Mouse (Mus musculus): Measurements from ENCODE around the gene Pak3. TPM values are rescaled to one million over a fixed set of nuclear protein-coding genes. Genes with fewer than 3 reads are reported as not detected.
"Not testable (repeated sequence)": the region's sequence is repeated elsewhere in the genome, so short reads cannot be mapped to it uniquely, and the experiment has no call there.

Gene Pak3
- polyA plus RNA-seq (2015; fragmentation: Nextera tagmentation; extraction: Ambion mirVana), result 20.4 and 22.2 TPM in 2 replicates

GRCm38 (mm10) chrX:143518168-143518901, at the start of gene Pak3:
TSS of gene Pak3 (plus strand) at chrX:143518591.
- H3K27ac ChIP-seq, result no peak within 1 kb of the TSS
- 9% methylated on average over 23 of the region's 23 CpGs for WGBS
- peaks cover 15% of the 10 kb centered on the region; the same call in 1 of the 2 replicates for H3K27me3 ChIP-seq

DNA sequence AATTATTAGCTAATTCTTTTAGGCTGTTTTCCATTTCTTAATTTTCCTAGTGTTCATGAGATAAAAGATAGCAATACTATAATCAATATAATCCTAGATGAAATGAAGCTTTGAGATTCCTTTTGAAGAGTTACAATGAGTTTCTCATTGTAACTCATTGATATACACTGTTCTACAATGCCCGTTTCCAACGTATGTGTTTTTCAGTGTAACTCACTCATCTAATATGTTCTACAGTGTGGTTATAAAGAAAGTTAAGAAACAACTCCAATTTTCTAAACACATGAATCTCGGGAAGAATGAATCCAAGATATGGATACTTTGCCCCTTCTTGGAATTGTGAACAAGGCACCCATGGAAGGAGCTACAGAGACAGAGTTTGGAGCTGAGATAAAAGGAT, 35.5 kb upstream of the Pak3 start:
- Histone ChIP-seq H3K4me3 (no peak overlapping the region), H3K4me2 (replicated peaks) (no peak overlapping the region), H3K4me1 (no peaks in the 10 kb centered on the region), H3K36me3 (no peaks in the 10 kb centered on the region), H3K9ac (no peak overlapping the region), H3K27ac (no peak overlapping the region), H3K9me3 (0 out of 2 replicates have a peak, but pooled peaks cover 3% of the 10 kb centered on the region), H3K27me3 (peaks cover 8% of the 10 kb centered on the region; the same call in 1 of the 2 replicates)
- 76% methylated on average over 3 of the region's 3 CpGs for WGBS
- peak; percentile 100 for ATAC-seq (ENCODE audit: low FRiP score, low read depth)

More at GRCm38 (mm10) chrX:143518168-143518901, at the start of gene Pak3:
- Histone ChIP-seq H3K36me3 (no peaks in the 10 kb centered on the region), H3K4me3 (peak within 1 kb of the TSS; percentile 45), H3K9ac (peak within 1 kb of the TSS; percentile 65), H3K9me3 (no peaks in the 10 kb centered on the region), H3K4me1 (no peaks in the 10 kb centered on the region), H3K4me2 (replicated peaks) (peak within 1 kb of the TSS; percentile 63)
- no peak for ATAC-seq (ENCODE audit: low FRiP score, low read depth)

- Histone ChIP-seq H3K9ac (no peak overlapping the region), H3K4me3 (no peak overlapping the region)
These were observed 17.2 kb upstream of the Pak3 start for GRCm38 (mm10) chrX:143501053-143501695.

GRCm38 (mm10) chrX:143501776-143502365, 16.5 kb upstream of the Pak3 start:
- Histone ChIP-seq H3K4me2 (replicated peaks) (no peak overlapping the region), H3K4me1 (no peaks in the 10 kb centered on the region), H3K27me3 (peaks cover 12% of the 10 kb centered on the region; the same call in 1 of the 2 replicates), H3K9me3 (no peaks in the 10 kb centered on the region), H3K4me3 (no peak overlapping the region), H3K9ac (no peak overlapping the region), H3K27ac (no peak overlapping the region), H3K36me3 (no peaks in the 10 kb centered on the region)
- 53% methylated on average over 5 of the region's 5 CpGs for WGBS
- ATAC-seq (ENCODE audit: low FRiP score, low read depth), result no peak

More at GRCm38 (mm10) chrX:143501053-143501695, 17.2 kb upstream of the Pak3 start:
- H3K36me3 ChIP-seq, result no peaks in the 10 kb centered on the region
- no peaks in the 10 kb centered on the region for H3K4me1 ChIP-seq
- H3K27me3 ChIP-seq, result peaks cover 12% of the 10 kb centered on the region; the same call in 1 of the 2 replicates
- ATAC-seq (ENCODE audit: low FRiP score, low read depth), result no peak
- WGBS, result 56% methylated on average over 4 of the region's 4 CpGs
- H3K27ac ChIP-seq, result no peak overlapping the region
- H3K9me3 ChIP-seq, result no peaks in the 10 kb centered on the region
- H3K4me2 ChIP-seq (replicated peaks), result no peak overlapping the region

DNA sequence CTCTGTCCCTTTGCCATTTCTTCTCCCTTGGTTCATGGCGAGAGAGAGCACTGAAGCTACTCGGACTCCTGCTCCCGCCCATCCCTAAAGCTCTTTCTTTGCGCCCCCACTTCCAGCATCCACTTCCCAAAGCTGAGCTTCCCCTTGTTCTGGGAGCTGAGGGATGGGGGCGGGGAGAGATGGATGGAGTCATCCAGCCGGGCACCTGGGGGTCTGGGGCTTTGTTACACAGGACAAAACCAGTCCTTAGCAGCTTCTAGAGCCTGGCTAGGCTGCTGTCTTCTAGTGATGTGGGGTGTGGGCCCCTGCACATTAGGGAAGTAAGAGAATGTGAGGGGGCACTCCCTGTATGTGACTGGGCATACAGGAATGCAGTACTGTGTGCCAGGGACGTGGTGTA, 526 bp downstream of the Pak3 start:
- 16% methylated on average over 5 of the region's 7 CpGs for WGBS
- H3K36me3 ChIP-seq, result no peaks in the 10 kb centered on the region
- peak overlapping the region; percentile 65 for H3K9ac ChIP-seq
- H3K9me3 ChIP-seq, result no peaks in the 10 kb centered on the region
- H3K4me3 ChIP-seq, result peak overlapping the region; percentile 45
- H3K27me3 ChIP-seq, result peaks cover 20% of the 10 kb centered on the region; the same call in 1 of the 2 replicates
- no peak overlapping the region for H3K27ac ChIP-seq
- H3K4me1 ChIP-seq, result no peaks in the 10 kb centered on the region
- ATAC-seq (ENCODE audit: low FRiP score, low read depth), result no peak
- H3K4me2 ChIP-seq (replicated peaks), result peak overlapping the region; percentile 63

DNA sequence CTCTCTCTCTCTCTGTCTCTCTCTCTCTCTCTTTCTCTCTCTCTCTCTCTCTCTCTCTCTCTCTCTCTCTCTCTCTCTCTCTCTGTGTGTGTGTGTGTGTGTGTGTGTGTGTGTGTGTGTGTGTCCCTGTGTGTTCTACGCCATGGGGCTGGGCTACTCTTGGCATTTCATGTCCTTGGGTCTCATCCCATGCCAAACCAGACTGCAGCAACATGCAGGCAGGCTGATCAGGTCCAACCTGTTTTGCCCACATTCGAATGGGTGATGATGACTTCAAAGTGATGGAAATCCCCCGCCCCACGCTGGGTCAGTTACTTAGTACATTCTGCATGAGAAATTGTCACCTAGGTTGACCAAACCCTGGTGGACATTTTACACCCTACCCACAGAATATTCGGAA, 1.1 kb downstream of the Pak3 start:
- WGBS, result 71% methylated on average over 5 of the region's 5 CpGs
- H3K9ac ChIP-seq; H3K9me3 ChIP-seq; H3K4me3 ChIP-seq; H3K4me2 ChIP-seq (replicated peaks); H3K4me1 ChIP-seq; ATAC-seq (ENCODE audit: low FRiP score, low read depth); H3K36me3 ChIP-seq; H3K27ac ChIP-seq: not testable (repeated sequence)
- peaks cover 21% of the 10 kb centered on the region; the same call in 1 of the 2 replicates for H3K27me3 ChIP-seq

GRCm38 (mm10) chrX:143520195-143520594, 1.8 kb downstream of the Pak3 start:
- H3K27ac ChIP-seq, result no peak overlapping the region
- peaks cover 21% of the 10 kb centered on the region; the same call in 1 of the 2 replicates for H3K27me3 ChIP-seq
- H3K36me3 ChIP-seq, result no peaks in the 10 kb centered on the region
- WGBS, result 57% methylated on average over 1 of the region's 1 CpGs
- H3K4me3 ChIP-seq, result no peak overlapping the region
- H3K9me3 ChIP-seq, result no peaks in the 10 kb centered on the region
- H3K9ac ChIP-seq, result no peak overlapping the region
- H3K4me2 ChIP-seq (replicated peaks), result no peak overlapping the region
- no peak for ATAC-seq (ENCODE audit: low FRiP score, low read depth)
- H3K4me1 ChIP-seq, result no peaks in the 10 kb centered on the region

DNA sequence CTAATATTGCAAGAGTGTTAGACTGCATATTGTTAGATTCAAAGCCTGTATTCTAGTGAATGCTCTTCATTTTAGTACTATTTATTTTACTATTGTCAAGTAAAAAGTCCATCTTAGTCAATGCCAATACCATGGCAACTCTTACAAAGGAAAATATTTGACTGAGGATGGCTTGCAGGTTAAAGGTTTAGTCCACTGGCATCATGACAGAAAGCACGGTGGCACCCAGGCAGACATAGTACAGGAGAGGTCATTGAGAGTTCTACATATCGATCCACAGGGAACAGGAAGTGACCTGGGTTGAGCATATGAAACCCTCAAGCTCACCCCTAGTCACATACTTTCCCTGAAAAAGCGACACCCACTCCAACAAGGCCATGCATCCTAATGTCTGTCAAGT, 13.9 kb downstream of the Pak3 start:
- 80% methylated on average over 3 of the region's 3 CpGs for WGBS
- no peak for ATAC-seq (ENCODE audit: low FRiP score, low read depth)
- Histone ChIP-seq H3K4me1 (no peaks in the 10 kb centered on the region), H3K4me2 (replicated peaks) (no peak overlapping the region), H3K9ac (no peak overlapping the region), H3K9me3 (no peaks in the 10 kb centered on the region), H3K36me3 (no peaks in the 10 kb centered on the region), H3K4me3 (no peak overlapping the region), H3K27me3 (peaks cover 21% of the 10 kb centered on the region), H3K27ac (no peak overlapping the region)

DNA sequence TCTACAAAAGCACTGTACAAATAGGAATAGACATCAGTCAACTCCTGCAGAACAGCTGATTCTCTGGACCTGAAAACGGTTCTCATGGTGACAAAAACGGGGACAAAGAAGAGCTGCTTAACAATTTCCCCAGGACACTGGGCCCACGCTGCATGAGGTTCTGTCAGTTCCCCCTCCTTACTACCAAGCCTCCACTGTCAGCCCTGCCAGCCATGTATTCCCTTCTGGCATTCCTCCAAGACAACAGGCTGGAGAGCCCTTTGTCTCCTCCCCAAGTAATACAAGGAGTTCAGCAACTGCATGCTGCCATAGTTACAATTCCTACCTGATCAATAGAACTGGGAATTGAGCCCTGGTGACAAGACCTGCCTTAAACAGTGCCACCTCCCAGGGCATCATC, 15.2 kb downstream of the Pak3 start:
- 82% methylated on average over 3 of the region's 3 CpGs for WGBS
- no peak overlapping the region for H3K27ac ChIP-seq
- no peaks in the 10 kb centered on the region for H3K4me1 ChIP-seq
- H3K9me3 ChIP-seq, result no peaks in the 10 kb centered on the region
- no peak for ATAC-seq (ENCODE audit: low FRiP score, low read depth)
- H3K9ac ChIP-seq, result no peak overlapping the region
- no peak overlapping the region for H3K4me2 ChIP-seq (replicated peaks)
- H3K27me3 ChIP-seq, result peaks cover 26% of the 10 kb centered on the region
- H3K4me3 ChIP-seq, result no peak overlapping the region
- H3K36me3 ChIP-seq, result no peaks in the 10 kb centered on the region

DNA sequence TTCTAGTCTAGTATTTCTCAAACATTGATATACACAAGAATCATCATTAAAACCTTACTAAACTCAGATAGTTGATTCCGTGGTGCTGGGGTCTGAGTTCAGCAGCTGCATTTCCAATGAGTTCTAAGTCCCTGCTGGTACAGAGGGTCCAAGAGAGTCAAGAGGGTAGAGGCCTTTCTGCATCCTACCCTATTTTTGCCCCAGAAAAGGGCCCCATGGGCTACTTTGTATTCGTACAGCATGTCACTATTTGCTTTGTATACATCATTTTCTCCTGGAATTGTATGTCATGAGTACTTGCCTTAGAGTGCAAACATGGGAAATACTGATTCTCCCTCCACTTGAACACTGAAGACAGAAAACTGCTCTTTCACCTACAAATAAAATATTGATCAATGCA, 24.4 kb downstream of the Pak3 start:
- no peak overlapping the region for H3K4me3 ChIP-seq
- H3K4me1 ChIP-seq, result no peaks in the 10 kb centered on the region
- H3K36me3 ChIP-seq, result no peaks in the 10 kb centered on the region
- no peak overlapping the region for H3K27ac ChIP-seq
- peaks cover 19% of the 10 kb centered on the region; the same call in 1 of the 2 replicates for H3K27me3 ChIP-seq
- no peak for ATAC-seq (ENCODE audit: low FRiP score, low read depth)
- H3K4me2 ChIP-seq (replicated peaks), result no peak overlapping the region
- no peak overlapping the region for H3K9ac ChIP-seq
- H3K9me3 ChIP-seq, result no peaks in the 10 kb centered on the region
- 65% methylated on average over 2 of the region's 2 CpGs for WGBS

DNA sequence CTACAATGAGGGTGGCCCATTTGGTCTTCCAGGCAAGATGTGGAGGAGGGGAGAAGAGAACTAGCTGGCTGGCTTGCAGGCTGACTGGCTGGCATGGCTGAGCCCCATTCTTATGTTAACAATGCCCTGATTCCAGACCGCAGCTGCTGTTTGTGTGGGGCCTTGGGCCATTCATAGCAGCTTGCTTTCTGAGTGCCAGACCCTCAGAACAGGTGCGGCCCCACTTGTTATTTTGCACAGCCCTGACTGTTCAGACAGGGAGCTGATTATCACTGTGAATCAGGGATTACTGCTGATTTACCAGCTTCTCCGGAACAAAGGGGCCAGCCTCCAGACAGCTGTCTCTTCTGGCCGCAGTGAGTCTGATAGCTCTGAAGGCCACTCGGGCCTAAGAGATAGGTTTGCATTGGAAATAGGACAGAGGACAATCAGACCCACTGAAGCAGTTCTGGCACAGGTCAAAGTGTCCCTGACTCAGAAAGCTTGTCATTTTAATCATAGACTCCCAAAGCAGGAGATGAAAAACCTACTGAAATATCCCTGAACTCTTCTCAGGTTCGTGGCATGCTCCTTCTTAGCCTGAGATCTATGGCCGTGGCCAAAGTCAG, 24.9 kb downstream of the Pak3 start:
- Histone ChIP-seq H3K4me3 (no peak overlapping the region), H3K9ac (no peak overlapping the region), H3K36me3 (no peaks in the 10 kb centered on the region), H3K4me1 (no peaks in the 10 kb centered on the region), H3K4me2 (replicated peaks) (no peak overlapping the region), H3K9me3 (no peaks in the 10 kb centered on the region), H3K27me3 (peaks cover 15% of the 10 kb centered on the region; the same call in 1 of the 2 replicates), H3K27ac (no peak overlapping the region)
- ATAC-seq (ENCODE audit: low FRiP score, low read depth), result peak; percentile 80
- 47% methylated on average over 7 of the region's 7 CpGs for WGBS

DNA sequence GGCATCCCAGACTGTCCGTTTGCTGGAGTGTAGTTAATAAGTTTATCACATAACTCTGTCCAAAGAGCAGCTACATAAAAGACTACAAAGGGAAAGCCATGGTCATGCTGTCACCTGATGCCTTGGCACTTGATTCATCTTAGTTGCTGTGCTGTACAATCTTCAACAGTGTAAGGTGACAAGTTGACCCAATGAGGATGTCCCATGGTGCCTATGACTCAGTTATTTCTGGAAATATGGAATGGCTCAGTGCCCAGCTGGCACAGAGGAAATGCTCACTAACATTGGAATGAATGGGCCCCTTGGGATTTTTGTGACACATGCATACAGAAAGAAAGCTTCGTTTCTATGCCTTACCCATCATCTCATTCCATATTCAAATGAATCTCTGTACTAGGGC, 55.3 kb downstream of the Pak3 start:
- no peaks in the 10 kb centered on the region for H3K36me3 ChIP-seq

More for the DNA sequence above, 55.3 kb downstream of the Pak3 start:
- H3K27ac ChIP-seq, result no peak overlapping the region
- H3K9ac ChIP-seq, result no peak overlapping the region
- no peaks in the 10 kb centered on the region for H3K9me3 ChIP-seq
- no peaks in the 10 kb centered on the region for H3K4me1 ChIP-seq
- no peak for ATAC-seq (ENCODE audit: low FRiP score, low read depth)
- H3K4me2 ChIP-seq (replicated peaks), result no peak overlapping the region
- 63% methylated on average over 2 of the region's 2 CpGs for WGBS
- H3K27me3 ChIP-seq, result peaks cover 7% of the 10 kb centered on the region; the same call in 1 of the 2 replicates
- H3K4me3 ChIP-seq, result no peak overlapping the region
